Mouse (Mus musculus) cortical plate, adult 2 months (tissue): ENCODE data around the gene Pafah1b3.

ENCODE experiments used
- CTCF ChIP-seq: fragments of 200-500 bp; IDR thresholded peaks from 2 replicates; pipeline ENCODE4 v1.5.1; 2011; ENCODE audit warnings: mild to moderate bottlenecking, control low read depth, low read length; ENCODE audit not compliant: insufficient read depth; ENCODE audit errors: extremely low read depth
- POLR2A ChIP-seq: fragments of 200-500 bp; IDR thresholded peaks from 2 replicates; pipeline ENCODE4 v1.6.1; 2011; ENCODE audit warnings: mild to moderate bottlenecking, low read length, control low read depth; ENCODE audit not compliant: insufficient read depth; ENCODE audit errors: extremely low read depth

GRCm38 (mm10) chr7:25306614-25306996 lies 8.8 kb upstream of the Pafah1b3 start:
- no peak for TF ChIP-seq CTCF
- no peak for TF ChIP-seq POLR2A
